ENCODE assay signal across 34 mouse cellular contexts in genomic region chr7:105141275-105141674, GRCm38 (mm10). TPM values are rescaled to one million over a fixed set of nuclear protein-coding genes. Genes with fewer than 3 reads are reported as not detected.
"Had no signal": no experiment of that assay in that cellular context is flagged by ENCODE, and none has a peak within 500 bp of the region (broad histone marks: within the 10 kb centered on the region; RNA-seq: fewer than 3 reads in every experiment).

No protein-coding gene starts in this region.

- H3K4me3 ChIP-seq: embryonic facial prominence, embryonic 10.5 days; embryonic facial prominence, embryonic 12.5 days; embryonic facial prominence, embryonic 13.5 days; embryonic facial prominence, embryonic 15.5 days; erythroblast, embryonic 14.5 days; forebrain, embryonic 10.5 days; forebrain, embryonic 12.5 days; forebrain, embryonic 13.5 days; forebrain, embryonic 15.5 days; gastrocnemius, adult 2 months had no signal

- H3K9ac ChIP-seq: embryonic facial prominence, embryonic 12.5 days; embryonic facial prominence, embryonic 13.5 days; embryonic facial prominence, embryonic 15.5 days; forebrain, embryonic 12.5 days; forebrain, embryonic 13.5 days; forebrain, embryonic 15.5 days; forebrain, postnatal 0 days had no signal

- DNase-seq: cerebellum, adult 2 months; cerebellum, adult 8-10 months; cerebellum, adult 9-10 months; cerebellum, adult 9-11 months; cerebellum, postnatal 10 days; cerebellum, postnatal 14 days; cerebellum, postnatal 25 days; cerebellum, postnatal 36 days; embryo, embryonic 11 days; forebrain, postnatal 0 days; gastrocnemius, adult 2 months; gastrocnemius, postnatal 10 days; gastrocnemius, postnatal 14 days; gastrocnemius, postnatal 25 days; gastrocnemius, postnatal 36 days; heart, adult 11 months; heart, adult 18-20 months had no signal

- H3K27ac ChIP-seq: embryonic facial prominence, embryonic 10.5 days; embryonic facial prominence, embryonic 12.5 days; embryonic facial prominence, embryonic 13.5 days; embryonic facial prominence, embryonic 15.5 days; forebrain, embryonic 10.5 days; forebrain, embryonic 12.5 days; forebrain, embryonic 13.5 days; forebrain, embryonic 15.5 days; gastrocnemius, adult 2 months had no signal

- H3K4me2 ChIP-seq: embryonic facial prominence, embryonic 12.5 days; embryonic facial prominence, embryonic 13.5 days; embryonic facial prominence, embryonic 15.5 days; forebrain, embryonic 12.5 days; forebrain, embryonic 13.5 days; forebrain, embryonic 15.5 days had no signal

- H3K36me3 ChIP-seq: embryonic facial prominence, embryonic 10.5 days; embryonic facial prominence, embryonic 12.5 days; embryonic facial prominence, embryonic 13.5 days; embryonic facial prominence, embryonic 15.5 days; forebrain, embryonic 10.5 days; forebrain, embryonic 12.5 days; forebrain, embryonic 15.5 days had no signal

- H3K27me3 ChIP-seq: embryonic facial prominence, embryonic 12.5 days; embryonic facial prominence, embryonic 13.5 days; embryonic facial prominence, embryonic 15.5 days; forebrain, embryonic 12.5 days; forebrain, embryonic 13.5 days; forebrain, embryonic 15.5 days had no signal

- H3K4me1 ChIP-seq: embryonic facial prominence, embryonic 10.5 days; embryonic facial prominence, embryonic 12.5 days; embryonic facial prominence, embryonic 13.5 days; embryonic facial prominence, embryonic 15.5 days; forebrain, embryonic 10.5 days; forebrain, embryonic 12.5 days; forebrain, embryonic 13.5 days; forebrain, embryonic 15.5 days had no signal

- H3K9me3 ChIP-seq: embryonic facial prominence, embryonic 10.5 days; embryonic facial prominence, embryonic 12.5 days; embryonic facial prominence, embryonic 13.5 days; embryonic facial prominence, embryonic 15.5 days; forebrain, embryonic 10.5 days; forebrain, embryonic 12.5 days; forebrain, embryonic 13.5 days; forebrain, embryonic 15.5 days had no signal

- ATAC-seq: forebrain, embryonic 13.5 days; forebrain, embryonic 14.5 days; forebrain, embryonic 15.5 days; forebrain, embryonic 16.5 days; forebrain, postnatal 0 days had no signal

RNA-seq across cellular contexts. Expression of gene Olfr683, which starts 5.5 kb away (rescaled TPM):
- polyA plus RNA-seq: cerebellum, adult 2 months; cortical plate, adult 2 months; embryonic facial prominence, embryonic 10.5 days; embryonic facial prominence, embryonic 11.5 days; embryonic facial prominence, embryonic 12.5 days; embryonic facial prominence, embryonic 14.5 days; erythroblast, embryonic 14.5 days; forebrain, embryonic 10.5 days; forebrain, embryonic 11.5 days; forebrain, embryonic 13.5 days; forebrain, embryonic 14.5 days; forebrain, embryonic 15.5 days; forebrain, embryonic 16.5 days; forebrain, postnatal 0 days; frontal cortex, adult 2 months; gonadal fat pad, adult 2 months had no signal

RNA-seq across cellular contexts. Expression of gene Olfr684, which starts 22.2 kb away (rescaled TPM):
- polyA plus RNA-seq: cerebellum, adult 2 months; cortical plate, adult 2 months; embryonic facial prominence, embryonic 10.5 days; embryonic facial prominence, embryonic 11.5 days; embryonic facial prominence, embryonic 12.5 days; embryonic facial prominence, embryonic 13.5 days; embryonic facial prominence, embryonic 14.5 days; embryonic facial prominence, embryonic 15.5 days; erythroblast, embryonic 14.5 days; forebrain, embryonic 10.5 days; forebrain, embryonic 11.5 days; forebrain, embryonic 12.5 days; forebrain, embryonic 13.5 days; forebrain, embryonic 14.5 days; forebrain, embryonic 15.5 days; forebrain, embryonic 16.5 days; forebrain, postnatal 0 days; frontal cortex, adult 2 months; gonadal fat pad, adult 2 months had no signal

RNA-seq across cellular contexts. Expression of gene Olfr681, which starts 24.6 kb away (rescaled TPM):
- polyA plus RNA-seq: cerebellum, adult 2 months; cortical plate, adult 2 months; embryonic facial prominence, embryonic 10.5 days; embryonic facial prominence, embryonic 11.5 days; embryonic facial prominence, embryonic 12.5 days; embryonic facial prominence, embryonic 13.5 days; erythroblast, embryonic 14.5 days; forebrain, embryonic 10.5 days; forebrain, embryonic 11.5 days; forebrain, embryonic 12.5 days; forebrain, embryonic 13.5 days; forebrain, embryonic 14.5 days; forebrain, embryonic 15.5 days; forebrain, embryonic 16.5 days; forebrain, postnatal 0 days; frontal cortex, adult 2 months; gonadal fat pad, adult 2 months had no signal

RNA-seq across cellular contexts. Expression of gene Olfr685, which starts 44.5 kb away (rescaled TPM):
- polyA plus RNA-seq: cerebellum, adult 2 months; cortical plate, adult 2 months; embryonic facial prominence, embryonic 10.5 days; embryonic facial prominence, embryonic 11.5 days; embryonic facial prominence, embryonic 12.5 days; erythroblast, embryonic 14.5 days; forebrain, embryonic 10.5 days; forebrain, embryonic 11.5 days; forebrain, embryonic 12.5 days; forebrain, embryonic 13.5 days; forebrain, embryonic 14.5 days; forebrain, embryonic 15.5 days; forebrain, embryonic 16.5 days; forebrain, postnatal 0 days; frontal cortex, adult 2 months; gonadal fat pad, adult 2 months had no signal

RNA-seq across cellular contexts. Expression of gene Olfr680-ps1, which starts 48.7 kb away (rescaled TPM):
- polyA plus RNA-seq: cerebellum, adult 2 months; cortical plate, adult 2 months; embryonic facial prominence, embryonic 10.5 days; embryonic facial prominence, embryonic 11.5 days; embryonic facial prominence, embryonic 12.5 days; embryonic facial prominence, embryonic 13.5 days; embryonic facial prominence, embryonic 14.5 days; embryonic facial prominence, embryonic 15.5 days; erythroblast, embryonic 14.5 days; forebrain, embryonic 10.5 days; forebrain, embryonic 11.5 days; forebrain, embryonic 12.5 days; forebrain, embryonic 13.5 days; forebrain, embryonic 14.5 days; forebrain, embryonic 15.5 days; forebrain, embryonic 16.5 days; forebrain, postnatal 0 days; frontal cortex, adult 2 months; gonadal fat pad, adult 2 months had no signal
